Mouse (Mus musculus) T-cell, adult 2 months (primary cell): ENCODE measurements around the gene Tspan4.
A peak's percentile ranks its signal among the peaks of the same experiment; 100 is the strongest.

Experiments
- DNase-seq: peaks from one replicate; pipeline ENCODE4 v3.0.0; 2022; ENCODE audit warnings: low spot score

The Tspan4 gene

DNA sequence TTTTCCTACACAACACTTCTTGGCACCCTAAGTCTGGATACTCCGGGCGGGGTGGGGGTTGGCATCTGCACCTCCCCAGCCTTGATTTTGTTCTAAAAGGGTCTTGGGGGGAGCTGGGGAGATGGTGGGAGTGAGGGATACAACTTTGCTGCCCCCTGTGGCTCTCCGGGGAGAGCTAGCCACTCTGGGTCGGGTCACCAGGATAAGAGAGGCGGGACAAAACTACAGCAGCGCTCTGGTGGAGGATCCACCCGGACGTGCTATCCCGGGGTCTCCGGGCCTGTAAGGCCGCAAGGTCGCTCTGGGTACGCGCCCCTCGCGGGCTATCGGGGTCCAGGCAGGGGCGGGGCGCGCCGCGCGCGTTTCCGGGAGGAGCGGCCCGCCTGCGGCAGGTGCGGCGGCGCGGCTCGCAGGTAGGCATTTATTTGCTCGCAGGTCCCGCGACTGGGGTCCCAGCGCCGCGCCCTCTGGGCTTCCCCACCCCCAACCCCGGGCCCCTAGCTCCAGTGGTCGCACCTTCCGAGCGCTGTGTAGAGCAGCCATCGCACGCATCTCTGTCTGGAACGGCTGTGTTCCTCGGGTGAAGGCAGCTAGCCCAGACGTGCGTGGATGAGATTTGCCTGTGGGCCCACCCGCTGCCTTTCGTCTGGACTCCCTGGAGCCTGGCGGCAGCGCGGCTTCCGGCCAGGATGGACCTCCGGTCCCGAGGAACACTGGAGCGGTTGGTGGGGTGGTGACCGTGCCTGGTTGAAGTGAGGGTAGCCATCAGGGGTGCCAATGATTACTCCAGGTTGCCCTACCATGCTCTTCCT lies 13.3 kb upstream of the Tspan4 start:
- DNase-seq: no peak

DNA sequence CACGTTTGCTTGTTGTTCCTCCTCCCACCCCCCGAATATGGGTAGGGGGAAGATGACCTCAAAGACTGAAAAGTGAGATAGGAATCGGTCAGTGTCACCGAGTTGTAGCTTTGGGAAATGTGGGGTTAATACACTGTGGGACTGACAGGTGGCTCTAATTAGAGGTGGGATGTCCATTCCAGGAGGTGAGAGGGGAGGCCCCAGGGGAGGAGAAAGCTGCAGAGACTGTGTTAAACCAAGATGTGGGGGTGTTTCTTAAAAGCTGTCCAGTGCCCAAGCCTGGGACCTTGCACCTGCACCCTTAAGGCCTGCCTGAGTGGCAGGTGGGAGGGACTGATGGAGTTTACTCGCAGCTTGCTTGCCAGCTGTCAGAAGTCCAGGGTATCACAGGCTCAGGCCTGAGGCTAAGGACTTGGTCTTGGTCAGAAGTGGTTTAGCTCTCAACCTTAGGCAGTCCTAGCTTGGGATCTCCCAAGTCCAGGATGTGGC lies 12.7 kb upstream of the Tspan4 start:
- no peak for DNase-seq

DNA sequence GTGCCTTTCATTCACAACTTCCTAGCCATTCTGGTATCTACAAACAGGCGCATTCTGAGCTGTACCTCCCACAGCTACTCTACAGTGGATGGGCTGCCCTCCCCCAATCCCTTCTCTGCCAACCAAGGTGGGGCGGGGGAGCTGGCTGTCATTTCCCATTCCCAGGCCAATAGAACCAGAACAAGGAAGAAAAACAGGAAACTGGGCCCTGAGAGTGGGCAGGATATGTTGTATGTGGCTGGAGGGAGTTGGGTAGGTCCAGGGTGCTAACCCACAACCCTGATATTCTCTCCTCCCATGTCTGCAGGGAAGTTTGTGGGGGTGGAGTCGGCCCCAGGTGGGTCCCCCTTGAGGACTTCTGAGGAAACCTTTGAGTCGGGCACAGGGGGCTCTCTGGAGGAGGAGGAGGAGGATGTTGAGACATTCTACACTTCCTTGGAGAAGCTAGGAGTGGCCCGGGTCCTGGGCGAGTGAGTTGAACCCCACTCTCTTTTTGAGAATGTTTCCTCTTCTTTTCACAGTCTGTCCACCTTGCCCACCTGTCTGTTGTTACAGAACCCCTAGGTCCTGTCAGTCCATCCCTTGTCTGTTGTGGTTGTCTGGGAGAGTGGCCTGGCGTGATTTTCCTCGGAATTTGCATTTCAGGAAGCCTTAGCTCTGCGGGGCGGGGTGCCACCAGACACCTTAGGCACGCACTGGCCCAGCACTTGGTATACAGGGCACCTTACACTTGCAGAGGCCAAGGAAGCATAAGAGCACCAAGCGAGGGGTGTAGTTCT lies 11.0 kb upstream of the Tspan4 start:
- DNase-seq: no peak

DNA sequence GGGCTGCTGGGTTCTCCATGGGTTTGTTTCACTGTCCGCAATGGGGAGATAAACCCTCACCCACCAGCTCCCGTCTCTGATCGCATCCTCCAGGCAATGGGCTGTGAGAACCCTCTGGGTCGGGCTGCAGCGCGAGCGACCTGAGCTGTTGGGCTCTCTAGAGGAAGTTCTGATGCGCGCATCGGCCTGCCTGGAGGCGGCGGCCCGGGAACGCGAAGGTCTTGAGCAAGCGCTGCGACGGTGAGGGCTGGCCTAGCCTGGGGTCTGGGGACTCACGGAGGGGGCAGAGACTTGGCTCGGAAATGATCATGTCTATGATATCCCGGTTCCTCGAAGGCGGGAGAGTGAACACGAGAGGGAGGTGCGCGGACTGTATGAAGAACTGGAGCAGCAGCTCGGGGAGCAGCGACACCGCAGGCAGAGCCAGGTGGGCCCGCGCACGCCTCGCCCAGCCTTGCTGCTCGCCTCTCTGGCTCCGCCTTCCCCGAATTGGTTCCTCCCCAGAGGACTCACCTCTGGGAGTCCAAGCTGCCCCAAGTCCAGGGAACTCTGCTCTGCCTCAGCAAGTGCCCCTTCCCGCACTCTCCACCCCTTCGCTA lies 10.3 kb upstream of the Tspan4 start:
- DNase-seq: no peak

DNA sequence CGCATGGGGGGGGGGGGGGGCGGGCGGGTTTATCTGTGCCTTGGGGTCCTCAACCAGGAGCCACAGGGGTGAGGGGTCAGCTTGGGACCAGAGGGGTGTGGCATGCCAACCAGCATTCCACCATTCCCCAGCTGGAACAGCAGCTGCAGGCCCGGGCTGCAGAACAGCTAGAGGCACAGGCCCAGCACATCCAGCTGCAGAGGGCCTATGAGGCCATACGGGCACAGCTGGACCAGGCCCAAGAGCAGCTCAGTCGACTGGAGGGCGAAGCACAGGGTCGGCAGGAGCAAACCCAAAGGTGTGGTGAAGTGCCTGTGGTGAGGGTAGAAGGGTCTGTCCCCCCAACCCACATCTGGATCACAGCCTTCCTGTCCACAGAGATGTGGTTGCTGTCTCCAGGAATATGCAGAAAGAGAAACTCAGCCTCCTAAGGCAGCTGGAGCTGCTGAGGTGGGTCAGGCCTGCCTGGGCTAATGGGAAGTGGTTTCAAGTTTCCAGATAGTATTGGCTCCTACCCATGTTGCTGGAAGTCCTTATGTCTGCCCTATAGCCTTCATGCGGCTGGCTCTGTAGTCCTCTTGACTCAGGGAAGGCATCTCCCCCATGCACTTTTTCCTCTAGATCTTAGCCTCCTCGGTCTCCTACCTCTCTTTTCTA lies 9.5 kb upstream of the Tspan4 start:
- no peak for DNase-seq

DNA sequence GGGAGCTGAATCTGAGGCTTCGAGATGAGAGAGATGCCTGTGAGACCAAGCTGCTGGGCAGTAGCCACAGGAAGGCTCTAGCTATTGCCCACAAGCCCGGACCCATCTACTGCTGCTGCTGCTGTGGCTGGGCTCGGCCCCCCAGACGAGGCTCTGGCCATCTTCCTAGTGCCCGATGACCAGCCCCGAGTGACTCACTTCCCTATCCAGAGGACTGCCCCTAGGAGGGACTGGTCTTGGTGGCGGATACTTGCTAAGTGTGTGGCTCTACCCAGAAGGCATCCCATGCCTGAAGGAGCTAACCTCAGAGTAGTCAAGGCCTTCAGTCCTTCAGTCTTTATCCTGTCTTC lies 9.0 kb upstream of the Tspan4 start:
- no peak for DNase-seq

DNA sequence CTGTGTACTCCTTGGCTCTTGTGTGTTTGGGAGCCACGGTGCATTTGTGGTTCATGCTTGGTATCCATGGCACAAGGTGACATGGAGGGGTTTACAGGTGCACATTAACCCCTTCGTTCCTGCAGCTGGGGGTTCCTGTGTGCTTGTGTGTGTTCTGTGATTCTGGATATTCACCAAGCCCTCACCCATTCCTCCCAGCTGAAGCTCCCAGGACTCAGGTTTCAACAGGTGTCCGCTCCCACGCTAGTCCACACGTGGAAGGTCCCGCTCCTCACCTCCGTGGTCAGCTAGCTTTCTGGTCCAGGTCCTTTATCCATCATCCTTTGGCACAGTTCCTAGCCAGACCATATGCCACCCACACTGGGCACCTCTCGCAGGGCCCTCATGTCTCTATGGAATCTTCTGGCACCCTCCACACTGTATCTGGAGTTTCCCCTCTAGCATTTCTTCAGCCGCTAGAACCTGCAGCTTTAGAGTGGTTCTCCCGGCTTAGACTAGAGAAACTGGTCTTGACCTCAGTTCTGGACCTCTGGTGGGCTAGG lies 8.4 kb upstream of the Tspan4 start:
- DNase-seq: no peak

DNA sequence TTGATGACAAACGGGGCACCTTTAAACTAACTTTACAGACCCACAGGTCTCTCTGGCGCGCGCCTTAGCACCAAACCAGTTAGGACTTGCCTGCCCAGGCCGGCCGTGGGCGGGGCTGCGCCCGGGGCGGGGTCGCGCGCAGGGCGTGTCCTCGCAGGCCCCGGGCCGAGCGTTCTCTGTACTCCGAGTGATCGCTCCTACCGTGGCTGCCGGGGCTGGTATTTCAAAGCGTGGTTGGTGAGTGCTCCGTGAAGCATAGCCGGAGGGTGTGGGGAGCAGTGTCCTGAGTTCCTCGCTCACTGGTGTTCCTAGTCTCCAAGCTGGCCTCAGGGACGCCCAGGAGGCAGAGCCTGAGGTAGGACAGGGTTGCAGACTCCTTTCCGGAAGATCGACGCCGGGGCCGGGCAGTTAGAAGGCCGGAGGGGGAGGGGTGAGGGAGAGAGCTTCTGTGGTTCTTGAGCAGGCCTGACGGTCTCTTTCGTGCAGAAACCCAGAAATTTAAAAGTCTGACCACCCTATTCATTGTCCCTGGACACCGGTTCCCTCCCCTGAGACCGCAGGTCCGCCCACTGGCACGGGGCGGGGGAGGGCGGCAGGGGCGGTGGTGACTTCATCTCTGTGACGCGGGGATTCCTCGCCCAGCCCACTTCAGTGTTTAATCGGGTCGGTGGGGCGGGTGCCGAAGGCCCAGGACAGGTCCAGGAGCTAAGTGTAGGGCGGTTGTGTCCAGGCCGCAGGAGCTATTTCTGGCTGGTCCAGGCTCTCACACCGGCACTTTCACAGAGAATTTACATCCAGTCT lies 7.6 kb upstream of the Tspan4 start, which contains the start of gene Cd151:
Gene Cd151, plus strand, starts transcription at position 163 of the 801 bp plus-strand sequence.
- peak; percentile 52 for DNase-seq

DNA sequence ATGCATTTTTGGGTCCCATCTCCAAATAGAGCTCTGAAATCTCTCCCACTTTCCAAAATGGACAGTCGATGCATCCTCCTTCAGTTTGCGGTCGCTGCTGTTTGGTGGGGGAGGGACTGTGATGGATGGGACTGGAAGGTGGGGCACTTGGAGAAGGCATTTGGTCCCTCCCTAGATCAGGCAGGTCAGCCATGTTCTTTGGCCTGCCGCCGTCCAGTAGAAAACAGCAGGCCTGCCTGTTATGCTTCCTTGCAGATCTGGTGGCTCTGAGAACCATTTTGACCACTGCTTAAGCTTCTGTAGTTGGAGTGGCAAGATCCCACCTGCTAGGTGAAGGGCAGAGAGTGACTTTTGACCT lies 6.9 kb upstream of the Tspan4 start:
- no peak for DNase-seq

DNA sequence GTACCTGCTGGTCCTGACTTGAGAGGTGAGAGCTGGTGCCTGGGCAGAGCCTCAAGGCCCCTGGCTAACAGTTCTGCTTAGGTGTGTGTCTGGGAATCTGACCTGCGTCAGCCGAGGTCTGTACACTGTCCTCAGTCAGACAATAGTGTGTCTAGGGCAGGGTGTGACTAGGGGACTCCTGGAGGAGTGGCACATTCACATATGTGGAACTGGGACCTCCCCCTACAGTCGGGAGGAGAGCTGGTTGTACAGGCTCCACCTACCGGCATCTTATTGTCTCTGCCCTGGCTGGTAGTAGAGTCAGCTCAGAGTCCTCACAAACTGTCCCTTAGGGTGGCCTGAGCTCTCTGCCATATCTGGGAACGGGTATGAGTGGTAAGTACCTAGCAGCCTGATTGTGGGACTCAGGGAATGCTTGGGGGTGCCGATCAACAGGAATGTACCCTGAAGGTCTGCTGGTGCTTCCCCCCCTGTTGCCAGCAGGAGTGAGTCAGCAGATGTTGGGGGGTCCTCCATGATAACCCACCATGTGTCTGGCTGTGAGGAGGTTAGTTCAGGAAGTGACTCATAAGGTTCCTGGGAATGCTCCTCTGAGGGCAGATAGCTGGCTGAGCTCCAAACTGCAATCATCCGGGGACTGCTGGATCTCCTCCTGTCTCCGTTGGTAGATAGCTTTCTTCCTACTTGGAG lies 6.4 kb upstream of the Tspan4 start:
- peak; percentile 49 for DNase-seq

DNA sequence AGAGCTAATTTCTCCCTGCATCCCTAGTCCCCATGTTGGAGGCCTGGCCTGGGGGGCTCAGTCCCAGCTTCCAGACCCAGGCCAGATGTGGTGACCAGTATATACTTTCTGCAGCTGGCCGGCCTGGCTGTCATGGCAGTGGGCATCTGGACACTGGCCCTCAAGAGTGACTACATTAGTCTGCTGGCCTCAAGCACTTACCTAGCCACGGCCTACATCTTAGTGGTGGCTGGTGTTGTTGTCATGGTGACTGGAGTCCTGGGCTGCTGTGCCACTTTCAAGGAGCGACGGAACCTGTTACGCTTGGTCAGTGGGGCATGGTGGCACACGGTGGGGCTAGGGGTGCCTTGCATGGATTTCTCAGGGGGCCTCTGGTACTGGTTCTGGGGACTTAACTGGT lies 5.7 kb upstream of the Tspan4 start:
- DNase-seq: no peak

DNA sequence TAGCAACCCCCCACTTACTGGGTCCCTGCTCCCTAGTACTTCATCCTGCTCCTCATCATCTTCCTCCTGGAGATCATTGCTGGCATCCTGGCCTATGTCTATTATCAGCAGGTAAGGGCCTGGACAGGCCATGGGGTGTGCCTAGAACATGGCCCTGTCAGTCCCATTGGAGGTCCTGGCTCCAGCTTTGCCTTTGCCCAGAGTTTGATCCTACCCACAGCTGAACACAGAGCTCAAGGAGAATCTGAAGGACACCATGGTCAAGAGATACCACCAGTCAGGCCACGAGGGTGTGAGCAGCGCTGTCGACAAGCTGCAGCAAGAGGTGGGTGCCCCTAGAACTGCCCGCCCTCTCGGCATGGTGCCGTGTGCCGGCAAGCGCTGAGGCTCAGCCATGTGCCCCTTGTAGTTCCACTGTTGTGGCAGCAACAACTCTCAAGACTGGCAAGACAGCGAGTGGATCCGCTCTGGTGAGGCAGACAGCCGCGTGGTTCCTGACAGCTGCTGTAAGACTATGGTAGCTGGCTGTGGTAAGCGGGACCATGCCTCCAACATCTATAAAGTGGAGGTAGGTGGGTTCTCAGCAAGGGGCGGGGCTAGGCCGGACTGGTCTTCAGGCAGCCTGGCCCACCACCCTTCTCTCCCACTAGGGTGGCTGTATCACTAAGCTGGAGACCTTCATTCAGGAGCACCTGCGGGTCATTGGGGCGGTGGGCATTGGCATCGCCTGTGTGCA lies 5.0 kb upstream of the Tspan4 start:
- DNase-seq: no peak

DNA sequence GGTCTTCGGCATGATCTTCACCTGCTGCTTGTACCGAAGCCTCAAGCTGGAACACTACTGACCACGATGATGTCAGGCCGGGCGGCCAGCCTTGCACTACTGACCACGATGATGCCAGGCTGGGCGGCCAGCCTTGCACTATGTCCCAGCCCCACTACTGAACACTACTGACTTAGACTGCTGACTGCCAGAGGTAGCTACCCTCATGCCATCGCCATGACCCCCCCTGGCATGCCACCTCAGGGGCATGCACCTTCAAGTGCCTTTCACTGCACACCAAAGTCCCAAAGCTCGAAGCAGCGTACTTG lies 4.4 kb upstream of the Tspan4 start:
- no peak for DNase-seq

DNA sequence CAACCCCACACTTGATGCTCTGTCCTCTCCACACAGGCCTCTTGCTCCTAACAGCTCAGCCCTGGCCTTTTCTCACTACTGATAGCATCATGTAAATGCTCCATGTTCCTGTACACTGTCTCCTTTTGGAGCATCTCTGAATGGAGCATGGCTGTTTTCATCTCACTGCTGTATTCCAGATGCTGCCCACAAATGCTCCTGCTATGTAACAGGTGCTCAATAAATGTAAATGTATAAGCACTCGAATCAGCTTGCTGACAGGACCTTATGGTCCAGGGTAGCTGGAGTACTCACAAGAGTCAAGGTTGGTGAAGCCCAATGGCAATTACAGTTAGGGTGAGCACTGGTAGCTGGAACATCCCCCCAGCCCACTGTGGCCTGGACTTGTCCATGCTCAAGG lies 3.8 kb upstream of the Tspan4 start:
- no peak for DNase-seq

DNA sequence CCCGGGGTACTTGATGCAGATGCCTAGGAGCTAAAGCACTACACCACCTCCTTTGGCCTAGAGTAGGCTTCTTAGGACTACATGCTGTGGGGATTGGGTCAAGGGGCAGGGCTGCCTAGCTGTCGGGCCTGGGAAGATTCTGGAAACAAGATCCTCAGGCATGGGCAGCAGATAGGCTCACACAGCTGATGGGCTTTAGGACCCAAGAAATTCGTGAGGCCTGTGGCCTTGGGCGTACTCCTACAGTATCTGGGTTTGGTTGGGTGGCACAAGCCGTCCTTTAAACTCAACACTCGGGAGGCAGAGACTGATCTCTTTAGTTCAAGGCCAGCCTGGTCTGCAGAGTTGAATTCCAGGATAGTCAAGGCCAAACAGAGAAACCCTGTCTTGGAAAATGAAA lies 2.8 kb upstream of the Tspan4 start:
- no peak for DNase-seq

DNA sequence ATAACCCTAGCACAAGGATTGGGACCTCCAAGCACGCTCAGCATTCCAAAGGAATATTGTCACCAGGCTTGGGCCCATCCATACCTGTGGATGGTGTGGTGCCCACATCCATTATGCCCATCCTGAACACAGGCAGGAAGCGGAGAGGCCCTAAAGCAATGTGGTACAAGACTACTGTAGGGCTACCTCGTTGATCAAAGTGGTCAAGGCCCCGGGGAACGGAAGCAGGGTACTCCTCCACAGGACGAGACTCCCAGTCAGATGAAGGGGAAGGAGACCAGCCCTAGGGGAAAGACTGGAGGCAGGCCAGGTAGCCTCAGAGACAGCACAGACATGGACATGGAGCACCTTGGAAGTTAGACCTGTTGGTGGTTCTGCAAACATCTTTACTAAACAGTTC lies 2.3 kb upstream of the Tspan4 start:
- no peak for DNase-seq

DNA sequence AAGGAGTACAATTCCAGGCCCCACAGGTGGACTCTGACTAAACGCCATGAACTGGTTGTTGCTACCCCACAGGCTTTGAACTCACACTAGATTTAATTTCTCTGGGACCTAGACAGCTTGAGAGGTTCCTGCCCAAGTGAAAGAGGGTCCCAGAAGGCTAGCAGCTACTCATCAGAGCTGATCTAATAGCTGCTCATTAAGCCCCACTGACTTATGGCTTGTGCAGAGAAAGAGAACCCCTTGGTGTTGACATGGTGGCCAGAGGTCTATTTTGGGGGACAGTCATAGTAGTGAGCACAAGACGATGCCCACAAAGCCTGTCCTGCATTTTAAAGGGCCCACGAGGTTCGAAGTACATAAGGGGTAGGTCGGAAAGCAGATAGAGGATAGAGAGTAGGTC lies 880 bp upstream of the Tspan4 start:
- DNase-seq: no peak

DNA sequence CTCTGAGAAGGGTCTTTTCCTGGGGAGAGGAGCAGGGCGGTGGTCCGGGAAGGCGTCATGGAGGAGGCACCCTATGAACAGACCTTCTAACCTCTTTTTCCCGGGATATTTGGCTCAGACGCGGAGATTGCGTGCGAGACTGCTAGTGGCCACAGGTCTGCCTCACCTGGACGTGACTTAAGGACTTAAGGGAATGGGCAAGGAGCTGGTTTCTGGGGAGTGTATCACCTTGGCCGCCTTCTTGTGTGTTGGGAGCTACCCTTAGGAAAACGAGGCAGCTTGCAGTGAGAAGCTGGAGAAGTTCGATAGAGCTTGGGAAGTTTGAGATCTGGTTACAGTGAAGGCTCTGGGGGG lies 742 bp downstream of the Tspan4 start:
- DNase-seq: no peak

DNA sequence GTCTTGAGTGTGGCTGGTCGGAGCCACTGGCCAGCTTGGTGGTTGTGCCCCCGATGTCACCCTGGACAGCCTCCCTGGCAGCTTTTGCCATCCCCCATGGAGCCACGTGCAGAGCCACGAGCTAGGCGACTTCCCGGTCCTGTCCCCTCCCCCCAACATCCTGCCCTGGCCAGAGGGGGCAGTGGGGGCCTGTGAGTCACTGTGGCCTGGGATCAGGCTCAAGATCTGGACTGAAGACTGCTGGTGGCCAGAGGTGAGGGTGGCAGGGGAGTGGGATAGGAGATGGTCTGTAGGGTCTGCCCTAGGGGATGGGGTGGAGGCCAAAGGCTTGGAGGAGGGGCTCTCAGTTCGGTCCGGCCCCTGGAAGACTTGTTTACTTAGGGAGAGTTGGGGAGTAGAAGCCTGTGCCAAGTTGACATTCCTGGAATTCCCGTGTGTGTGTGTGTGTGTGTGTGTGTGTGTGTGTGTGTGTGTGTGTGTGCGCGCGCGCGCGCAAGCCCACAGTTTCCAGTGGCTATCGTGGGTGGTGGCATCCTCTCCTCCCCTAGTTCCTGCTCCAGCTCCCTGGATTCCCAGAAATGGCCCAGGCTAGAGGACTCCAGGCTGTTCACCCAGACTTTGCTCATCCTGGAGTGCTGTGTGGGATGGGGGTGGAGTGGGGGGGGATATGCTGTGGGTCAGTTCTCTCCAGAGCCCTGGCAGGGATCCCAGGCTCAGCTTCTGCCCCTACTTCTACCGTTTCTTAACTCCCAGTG lies 1.4 kb downstream of the Tspan4 start:
- peak; percentile 32 for DNase-seq

DNA sequence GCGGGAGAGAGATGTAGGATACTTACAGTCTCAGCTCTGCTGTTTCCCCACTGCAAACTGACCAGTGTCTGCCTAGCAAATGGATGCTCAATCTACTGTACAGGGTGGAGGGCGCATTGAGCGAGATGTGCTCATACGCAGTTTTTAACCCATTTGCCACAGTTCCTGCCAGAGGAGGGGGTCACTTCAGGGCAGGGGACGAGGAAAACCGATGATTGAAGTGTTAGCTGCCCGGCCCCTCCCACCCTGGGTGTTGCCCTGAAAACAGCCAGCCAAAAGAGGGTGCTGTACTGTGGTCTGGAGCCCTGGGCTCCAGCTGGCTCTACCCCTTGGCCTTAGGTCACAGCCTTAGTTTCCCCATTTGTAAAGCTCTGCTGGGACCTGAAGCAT lies 1.9 kb downstream of the Tspan4 start:
- no peak for DNase-seq
